Mouse (Mus musculus) stomach, postnatal 0 days (tissue): ENCODE measurements around the gene Gltp.

Experiments
- CTCF ChIP-seq: IDR thresholded peaks from 2 replicates; pipeline ENCODE4 v1.5.1; 2016; ENCODE audit warnings: antibody characterized with exemption, low read depth, mild to moderate bottlenecking, moderate library complexity
- EP300 ChIP-seq: optimal IDR thresholded peaks from 2 replicates; pipeline ENCODE3; 2016; ENCODE audit warnings: antibody characterized with exemption

- TF ChIP-seq EP300 (no peak), CTCF (no peak)
Observed at GRCm38 (mm10) chr5:114714551-114714950, 23.8 kb upstream of the Gltp start.
